Mouse (Mus musculus): Measurements from ENCODE around the gene Hoxc9. TPM values are rescaled to one million over a fixed set of nuclear protein-coding genes. Genes with fewer than 3 reads are reported as not detected.

Gene Hoxc9
- not detected in 2 replicates for polyA plus RNA-seq (2012; rRNA removed)

DNA sequence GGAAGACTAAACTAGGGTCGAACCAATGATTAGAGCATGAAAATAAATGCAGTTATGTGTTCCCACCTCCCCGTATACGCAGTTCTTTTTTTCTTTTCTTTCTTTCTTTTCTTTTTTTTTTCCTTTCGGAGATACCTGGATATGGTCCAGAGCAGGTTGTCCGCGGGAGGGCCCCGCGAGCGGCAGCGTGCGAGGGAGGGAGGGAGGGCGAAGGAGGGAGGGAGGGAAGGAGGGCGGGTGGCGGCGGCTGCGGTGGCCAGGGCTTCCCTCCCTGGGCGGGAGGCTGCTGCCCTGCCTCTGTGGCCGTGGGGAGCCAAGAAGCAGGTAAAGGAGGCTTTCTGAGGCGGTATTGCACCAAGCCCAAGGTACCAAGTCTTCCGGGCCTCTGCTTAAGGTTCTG, at the start of gene Hoxc9:
Gene Hoxc9 (plus strand): TSS at position 269 of the 400 bp plus-strand sequence.
- TF ChIP-seq POLR2A (IDR thresholded peaks at IDR 0.05; ENCODE audit: borderline replicate concordance, extremely low read depth, insufficient read depth, insufficient read length, poor library complexity, severe bottlenecking) (no peak), CTCF (IDR thresholded peaks at IDR 0.05; ENCODE audit: borderline replicate concordance, extremely low read depth, insufficient read depth, insufficient read length) (no peak)

DNA sequence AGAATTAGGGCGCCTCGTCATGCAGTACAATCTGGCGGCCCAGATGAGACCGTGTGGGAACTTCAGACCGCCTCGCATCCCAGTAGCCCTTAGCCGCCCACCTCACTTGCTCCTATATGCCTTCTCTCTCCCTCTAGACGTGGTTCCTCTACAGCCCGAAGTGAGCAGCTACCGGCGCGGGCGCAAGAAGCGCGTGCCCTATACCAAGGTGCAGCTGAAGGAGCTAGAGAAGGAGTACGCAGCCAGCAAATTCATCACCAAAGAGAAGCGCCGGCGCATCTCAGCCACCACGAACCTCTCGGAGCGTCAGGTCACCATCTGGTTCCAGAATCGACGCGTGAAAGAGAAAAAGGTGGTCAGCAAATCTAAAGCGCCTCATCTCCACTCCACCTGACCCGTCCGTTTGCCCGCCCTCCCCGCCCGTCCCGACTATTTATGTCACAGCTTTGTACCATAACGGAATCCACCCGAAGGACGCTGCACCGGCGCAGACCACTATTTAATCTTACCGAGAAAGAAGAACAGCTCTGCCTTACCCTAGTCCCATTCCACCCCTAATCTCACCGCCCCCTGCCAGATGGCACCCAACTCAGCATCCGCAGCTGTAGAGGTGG, 49.1 kb upstream of the Hoxc9 start:
- DNase-seq (ENCODE audit: low read depth) = no peak
- TF ChIP-seq CTCF (IDR thresholded peaks at IDR 0.05; ENCODE audit: borderline replicate concordance, extremely low read depth, insufficient read depth, insufficient read length) (no peak), POLR2A (IDR thresholded peaks at IDR 0.05; ENCODE audit: borderline replicate concordance, extremely low read depth, insufficient read depth, insufficient read length, poor library complexity, severe bottlenecking) (no peak)

More for the DNA sequence above, at the start of gene Hoxc9:
- DNase-seq (ENCODE audit: low read depth) = no peak

- no peak for TF ChIP-seq CTCF (IDR thresholded peaks at IDR 0.05; ENCODE audit: borderline replicate concordance, extremely low read depth, insufficient read depth, insufficient read length)
- no peak for TF ChIP-seq POLR2A (IDR thresholded peaks at IDR 0.05; ENCODE audit: borderline replicate concordance, extremely low read depth, insufficient read depth, insufficient read length, poor library complexity, severe bottlenecking)
- no peak for DNase-seq (ENCODE audit: low read depth)
These were observed 44.4 kb upstream of the Hoxc9 start for GRCm38 (mm10) chr15:102931706-102932358.

- no peak for DNase-seq (ENCODE audit: low read depth)
- TF ChIP-seq CTCF (IDR thresholded peaks at IDR 0.05; ENCODE audit: borderline replicate concordance, extremely low read depth, insufficient read depth, insufficient read length) (no peak), POLR2A (IDR thresholded peaks at IDR 0.05; ENCODE audit: borderline replicate concordance, extremely low read depth, insufficient read depth, insufficient read length, poor library complexity, severe bottlenecking) (no peak)
These were observed 41.8 kb upstream of the Hoxc9 start for GRCm38 (mm10) chr15:102934438-102934837.

DNA sequence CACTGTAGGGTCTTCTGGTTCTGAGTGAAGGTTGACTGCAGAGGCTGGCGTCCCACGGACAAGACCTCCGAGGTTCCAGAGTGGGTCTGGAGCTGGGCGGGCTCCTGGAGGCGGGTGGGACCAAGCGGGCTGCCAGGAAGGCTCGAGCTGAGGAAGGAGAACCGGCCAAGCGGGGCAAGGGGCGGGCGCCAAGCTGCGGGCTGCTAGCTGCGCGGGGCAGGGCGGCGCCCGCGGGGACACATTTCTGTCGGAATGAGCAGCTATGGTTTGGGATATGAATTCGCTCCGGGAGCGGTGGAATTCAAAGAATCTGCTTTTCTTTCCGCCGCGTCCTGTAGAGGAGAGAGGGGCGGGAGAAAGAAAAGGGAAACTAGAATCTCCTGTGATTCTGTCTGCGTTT, 41.3 kb upstream of the Hoxc9 start:
- no peak for DNase-seq (ENCODE audit: low read depth)
- TF ChIP-seq CTCF (IDR thresholded peaks at IDR 0.05; ENCODE audit: borderline replicate concordance, extremely low read depth, insufficient read depth, insufficient read length) (no peak), POLR2A (IDR thresholded peaks at IDR 0.05; ENCODE audit: borderline replicate concordance, extremely low read depth, insufficient read depth, insufficient read length, poor library complexity, severe bottlenecking) (no peak)

DNA sequence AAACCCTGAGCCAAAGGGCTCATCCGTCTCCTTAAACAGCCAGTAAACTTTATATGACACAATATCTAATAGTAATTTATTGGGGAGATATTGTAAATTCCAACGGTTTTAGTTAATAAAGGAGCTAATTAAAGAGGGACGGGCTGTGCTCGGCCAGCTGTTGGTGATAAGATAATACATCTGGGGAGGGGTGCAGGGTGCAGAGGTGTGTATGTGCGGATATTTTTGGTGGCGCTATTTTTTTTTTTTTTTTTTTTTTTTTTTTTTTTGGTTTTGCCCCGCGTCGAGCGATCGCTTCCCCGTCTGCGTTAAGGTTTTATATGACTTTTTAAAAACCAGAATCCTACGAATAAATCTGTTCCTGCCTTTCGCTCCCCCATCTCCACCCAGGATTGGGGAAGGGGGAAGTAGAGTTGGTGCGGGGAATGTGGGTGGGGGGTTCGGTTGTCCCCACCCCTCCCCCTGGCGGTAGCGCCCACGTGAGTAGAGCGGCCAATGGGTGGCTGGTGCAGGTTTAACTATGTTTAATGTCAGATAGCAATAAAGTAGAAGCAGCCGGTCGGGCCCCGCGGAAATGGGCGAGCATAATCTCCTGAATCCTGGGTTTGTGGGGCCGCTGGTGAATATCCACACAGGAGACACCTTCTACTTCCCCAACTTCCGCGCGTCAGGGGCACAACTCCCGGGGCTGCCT, 39.8 kb upstream of the Hoxc9 start, which contains the start of gene Hoxc12:
Gene Hoxc12 (plus strand): TSS at position 479 of the 694 bp plus-strand sequence.
- DNase-seq (ENCODE audit: low read depth) = no peak
- no peak for TF ChIP-seq CTCF (IDR thresholded peaks at IDR 0.05; ENCODE audit: borderline replicate concordance, extremely low read depth, insufficient read depth, insufficient read length)
- TF ChIP-seq POLR2A (IDR thresholded peaks at IDR 0.05; ENCODE audit: borderline replicate concordance, extremely low read depth, insufficient read depth, insufficient read length, poor library complexity, severe bottlenecking) = no peak

DNA sequence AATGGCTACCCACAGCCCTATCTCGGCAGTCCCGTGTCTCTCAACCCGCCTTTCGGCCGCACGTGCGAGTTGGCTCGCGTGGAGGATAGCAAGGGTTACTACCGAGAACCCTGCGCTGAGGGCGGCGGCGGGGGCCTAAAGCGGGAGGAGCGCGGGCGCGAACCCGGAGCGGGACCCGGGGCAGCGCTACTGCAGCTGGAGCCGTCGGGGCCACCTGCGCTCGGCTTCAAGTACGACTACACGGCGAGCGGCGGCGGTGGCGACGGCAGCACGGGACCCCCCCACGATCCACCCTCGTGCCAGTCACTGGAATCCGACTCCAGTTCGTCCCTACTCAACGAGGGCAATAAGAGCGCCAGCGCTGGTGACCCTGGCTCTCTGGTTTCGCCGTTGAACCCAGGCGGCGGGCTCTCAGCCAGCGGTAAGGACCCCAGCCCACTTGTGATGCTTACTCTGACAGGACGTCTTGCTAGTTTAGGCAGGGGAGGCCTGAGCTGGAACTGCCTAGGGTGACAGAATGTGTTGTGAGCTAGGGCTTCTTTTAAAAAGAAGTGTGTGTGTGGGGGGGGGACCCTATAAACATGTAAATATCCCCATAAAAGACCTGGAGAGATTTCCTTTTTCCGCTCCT, 39.1 kb upstream of the Hoxc9 start:
- no peak for DNase-seq (ENCODE audit: low read depth)

GRCm38 (mm10) chr15:102939256-102940155, 36.7 kb upstream of the Hoxc9 start:
- TF ChIP-seq POLR2A (IDR thresholded peaks at IDR 0.05; ENCODE audit: borderline replicate concordance, extremely low read depth, insufficient read depth, insufficient read length, poor library complexity, severe bottlenecking) = no peak
- no peak for TF ChIP-seq CTCF (IDR thresholded peaks at IDR 0.05; ENCODE audit: borderline replicate concordance, extremely low read depth, insufficient read depth, insufficient read length)
- no peak for DNase-seq (ENCODE audit: low read depth)

More for the DNA sequence above, 39.1 kb upstream of the Hoxc9 start:
- TF ChIP-seq POLR2A (IDR thresholded peaks at IDR 0.05; ENCODE audit: borderline replicate concordance, extremely low read depth, insufficient read depth, insufficient read length, poor library complexity, severe bottlenecking) = no peak
- TF ChIP-seq CTCF (IDR thresholded peaks at IDR 0.05; ENCODE audit: borderline replicate concordance, extremely low read depth, insufficient read depth, insufficient read length) = no peak

DNA sequence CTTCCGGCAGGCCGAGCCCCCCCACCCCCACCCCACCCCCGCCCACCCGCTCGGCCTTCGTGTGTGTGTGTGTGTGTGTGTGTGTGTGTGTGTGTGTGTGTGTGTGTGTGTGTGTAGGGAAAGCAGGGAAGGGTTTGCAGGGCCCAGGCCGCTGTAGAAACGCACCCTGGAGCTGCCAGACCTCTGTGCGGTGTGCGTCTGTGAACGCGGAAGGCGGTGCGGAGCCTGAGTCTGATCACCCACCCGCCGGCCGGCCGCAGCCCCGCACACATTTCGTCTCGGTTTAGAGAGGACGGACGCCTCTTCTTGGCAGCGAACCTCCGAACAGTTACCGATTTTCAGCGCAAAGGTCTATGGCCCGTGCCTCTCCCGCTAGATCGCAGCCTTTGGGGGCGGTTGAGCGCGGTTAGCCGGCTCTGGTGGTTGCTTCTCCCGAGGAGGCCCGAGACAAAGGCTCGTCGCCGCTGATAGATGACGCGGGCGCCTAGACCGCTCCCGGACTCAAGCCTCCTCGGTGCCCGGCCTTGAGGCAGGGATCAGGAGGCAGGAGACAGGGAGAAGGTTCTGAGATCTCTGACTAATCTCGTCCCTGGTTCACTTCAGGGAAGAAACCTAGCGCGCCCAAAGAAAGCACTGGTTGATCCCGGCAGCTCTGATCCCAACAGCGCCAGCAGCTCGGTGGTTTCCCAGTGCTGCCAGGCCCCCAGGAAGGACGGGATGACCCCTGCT, 33.3 kb upstream of the Hoxc9 start:
- TF ChIP-seq POLR2A (IDR thresholded peaks at IDR 0.05; ENCODE audit: borderline replicate concordance, extremely low read depth, insufficient read depth, insufficient read length, poor library complexity, severe bottlenecking) (no peak), CTCF (IDR thresholded peaks at IDR 0.05; ENCODE audit: borderline replicate concordance, extremely low read depth, insufficient read depth, insufficient read length) (no peak)
- no peak for DNase-seq (ENCODE audit: low read depth)

GRCm38 (mm10) chr15:102943468-102943813, 32.8 kb upstream of the Hoxc9 start:
- TF ChIP-seq POLR2A (IDR thresholded peaks at IDR 0.05; ENCODE audit: borderline replicate concordance, extremely low read depth, insufficient read depth, insufficient read length, poor library complexity, severe bottlenecking) (no peak), CTCF (IDR thresholded peaks at IDR 0.05; ENCODE audit: borderline replicate concordance, extremely low read depth, insufficient read depth, insufficient read length) (no peak)

More at GRCm38 (mm10) chr15:102943468-102943813, 32.8 kb upstream of the Hoxc9 start:
- no peak for DNase-seq (ENCODE audit: low read depth)

Data from brain, embryonic 14.5 days (tissue).